Mouse (Mus musculus): ENCODE results near the gene Mt4. TPM values are rescaled to one million over a fixed set of nuclear protein-coding genes. Genes with fewer than 3 reads are reported as not detected.

Mt4 gene
- polyA plus RNA-seq, 1 experiment, result not detected

DNA sequence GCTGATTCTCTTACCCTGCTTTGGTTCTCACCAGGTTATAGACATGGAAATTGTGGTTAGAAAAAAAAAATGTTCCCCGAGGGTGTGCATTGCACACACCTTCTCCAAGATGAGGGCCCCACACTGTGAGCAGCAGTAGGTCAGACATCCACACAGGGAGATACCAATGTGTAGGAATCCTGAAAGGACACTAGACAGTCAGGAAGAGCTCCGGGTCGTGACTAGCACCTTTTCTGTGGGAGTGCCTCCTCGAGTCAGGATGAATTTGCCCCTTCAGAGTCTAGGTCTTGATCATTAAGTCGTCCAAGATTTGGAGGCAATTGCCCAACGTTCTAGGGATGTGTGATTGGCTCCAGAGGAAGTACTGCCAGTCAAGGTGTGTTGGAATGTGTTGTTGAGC, 48.8 kb downstream of the Mt4 start:
- no peak for TF ChIP-seq GATA1 (IDR thresholded peaks at IDR 0.05; ENCODE audit: low read length)

DNA sequence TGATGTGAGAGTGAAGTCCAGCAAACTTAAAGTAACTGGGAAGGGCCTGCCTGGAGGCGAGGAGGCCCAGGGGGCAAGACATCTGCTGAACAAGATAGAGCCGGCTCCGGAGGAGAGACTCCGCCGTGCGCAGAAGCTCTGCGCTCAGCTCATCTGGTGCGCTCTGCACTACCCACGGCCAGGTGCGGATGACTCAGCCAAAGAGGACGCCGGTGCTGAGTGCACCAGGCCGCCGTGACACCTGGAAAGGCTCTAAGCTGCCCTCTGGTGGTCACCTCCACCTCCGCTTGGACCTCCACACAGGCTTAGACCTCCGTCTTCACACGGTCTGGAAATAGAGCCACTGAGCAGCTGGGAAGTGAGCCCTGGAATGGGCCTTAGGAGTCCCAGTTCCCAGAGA, 49.5 kb downstream of the Mt4 start:
- TF ChIP-seq GATA1 (IDR thresholded peaks at IDR 0.05; ENCODE audit: low read length), result no peak

DNA sequence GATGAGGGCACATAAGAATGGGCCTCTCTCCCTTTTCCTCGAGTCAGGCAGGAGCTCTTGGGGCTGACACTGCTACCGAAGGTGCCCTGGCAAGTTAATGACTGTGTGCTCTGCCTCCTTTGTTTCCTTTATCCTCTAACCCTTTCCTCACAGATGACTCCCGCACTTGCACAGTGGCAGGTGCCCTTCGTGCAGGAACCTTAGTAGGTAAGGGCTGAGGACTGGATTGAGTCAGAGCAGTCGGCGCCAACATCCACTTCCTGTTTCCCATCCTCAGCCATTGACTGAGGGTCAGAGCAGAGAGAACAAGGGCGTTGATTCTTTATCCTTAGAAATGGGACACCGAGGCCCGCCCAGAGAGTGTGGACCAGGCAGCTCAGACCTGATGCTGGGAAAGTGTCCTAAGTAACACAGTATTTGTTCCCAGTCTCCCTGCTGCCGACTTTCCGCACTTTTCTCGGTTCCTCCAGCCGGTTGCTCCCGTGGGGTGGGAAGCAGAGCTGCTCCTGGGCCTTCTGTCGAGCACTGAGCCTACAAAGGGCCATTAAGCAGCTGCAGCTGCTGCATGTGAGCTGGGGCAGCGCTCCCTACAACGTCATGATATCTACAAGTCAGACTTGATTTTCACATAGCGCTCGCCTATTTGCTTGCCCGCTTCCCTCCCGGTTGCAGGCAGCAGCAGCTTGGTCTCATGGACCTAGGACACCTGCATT, 50.4 kb downstream of the Mt4 start:
- no peak for TF ChIP-seq GATA1 (IDR thresholded peaks at IDR 0.05; ENCODE audit: low read length)

Other genes starting within 250 kb of the Mt4 start
- gene Amfr, start 124.4 kb upstream of the Mt4 start, polyA plus RNA-seq (2012), result 22.9 and 36.4 TPM in 2 replicates
- 412 and 554 TPM in 2 replicates for gene Nudt21, start 100.2 kb upstream of the Mt4 start, polyA plus RNA-seq (2012)
- gene Ogfod1, start 100.0 kb upstream of the Mt4 start, polyA plus RNA-seq (2012), result 8.3 and 8.8 TPM in 2 replicates
- gene Bbs2, start 38.3 kb upstream of the Mt4 start, polyA plus RNA-seq (2012), result 1.6 and 2.0 TPM in 2 replicates
- 0.68 and 0.93 TPM in 2 replicates for gene Mt3, start 15.4 kb downstream of the Mt4 start, polyA plus RNA-seq (2012)
- gene Mt2, start 35.5 kb downstream of the Mt4 start, polyA plus RNA-seq (2012), result 6,255 and 9,858 TPM in 2 replicates
- gene Mt1, start 41.9 kb downstream of the Mt4 start, polyA plus RNA-seq (2012), result 1,577 and 3,394 TPM in 2 replicates
- 6.5 and 10.0 TPM in 2 replicates for gene Nup93, start 77.4 kb downstream of the Mt4 start, polyA plus RNA-seq (2012)
- not detected in 2 replicates for gene Slc12a3, start 192.0 kb downstream of the Mt4 start, polyA plus RNA-seq (2012)
- 56.2 and 57.1 TPM in 2 replicates for gene Herpud1, start 249.2 kb downstream of the Mt4 start, polyA plus RNA-seq (2012)

Data from G1E-ER4 (cell line).